Mouse (Mus musculus) right cerebral cortex, postnatal 10 days (tissue): ENCODE data around the gene Dhh.

Experiments used
- DNase-seq, 2 experiments: peaks; one replicate each; pipeline ENCODE4 v3.0.0; 2021; ENCODE audit warnings: low spot score in 2 of 2

Gene Dhh

GRCm38 (mm10) chr15:98916016-98916415, 17.7 kb upstream of the Dhh start:
- no peak for DNase-seq

- DNase-seq: no peak
Observed at GRCm38 (mm10) chr15:98914903-98915302, 16.6 kb upstream of the Dhh start.

DNA sequence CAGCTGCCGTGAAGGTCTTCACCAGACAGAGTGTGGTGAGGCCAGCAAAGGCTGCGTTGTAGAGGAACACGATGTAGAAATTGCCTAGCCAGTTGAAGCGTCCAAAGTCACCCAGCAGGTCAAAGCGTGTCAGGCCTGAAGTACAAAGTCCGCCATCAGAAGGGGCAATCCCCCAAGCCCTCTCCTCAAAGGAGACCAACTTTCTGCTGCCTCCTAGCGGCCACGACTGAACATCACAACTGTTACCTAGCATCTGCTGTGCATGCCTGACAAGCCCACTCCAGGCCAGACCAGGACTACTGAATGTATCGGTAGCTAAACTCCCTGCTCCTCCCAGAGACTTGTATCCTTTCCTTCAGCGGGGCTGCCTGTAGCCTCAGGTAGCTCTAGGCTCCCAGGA, 6.4 kb upstream of the Dhh start:
- DNase-seq: no peak

DNA sequence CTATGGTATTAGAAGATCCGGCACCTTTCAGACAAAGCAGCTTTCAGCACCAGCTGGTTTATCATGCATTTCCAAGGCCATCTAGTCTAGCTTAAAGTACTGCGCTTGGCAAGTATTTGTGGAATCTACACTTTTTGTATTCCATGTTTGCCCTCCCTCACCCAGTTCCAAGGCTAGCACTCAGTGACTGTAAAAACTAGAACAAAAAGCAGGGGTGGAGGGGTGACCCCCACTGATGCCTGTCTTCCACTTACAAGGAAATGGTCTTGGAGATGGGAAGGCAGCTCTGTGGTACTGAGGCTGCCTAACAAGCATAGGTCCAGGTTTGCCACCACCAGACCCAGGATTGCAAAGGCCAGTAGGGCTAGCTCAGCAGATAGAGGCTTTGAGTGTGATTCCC, 4.3 kb upstream of the Dhh start:
- DNase-seq: no peak

- no peak for DNase-seq
Observed at GRCm38 (mm10) chr15:98901530-98901929, 3.2 kb upstream of the Dhh start.

DNA sequence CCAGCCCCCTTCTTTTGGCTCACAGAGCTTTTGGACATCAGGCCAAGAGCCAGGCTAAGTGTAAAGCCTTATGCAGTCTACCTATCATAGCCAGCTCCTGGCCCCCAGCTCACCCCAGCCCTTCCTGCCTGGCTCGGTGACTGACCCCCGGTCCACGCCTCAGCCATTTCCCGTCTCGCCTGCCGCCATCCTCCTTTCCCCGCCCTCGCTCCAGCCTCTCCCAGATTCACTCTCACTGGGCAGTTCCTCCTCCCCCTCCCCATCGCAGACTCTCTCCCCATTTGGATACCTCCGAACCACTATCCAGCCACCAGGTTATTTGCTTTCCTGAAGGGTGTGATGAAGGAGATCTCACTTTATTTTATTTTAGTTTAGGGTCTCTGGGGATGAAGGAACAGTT, 845 bp downstream of the Dhh start:
- DNase-seq: no peak

DNA sequence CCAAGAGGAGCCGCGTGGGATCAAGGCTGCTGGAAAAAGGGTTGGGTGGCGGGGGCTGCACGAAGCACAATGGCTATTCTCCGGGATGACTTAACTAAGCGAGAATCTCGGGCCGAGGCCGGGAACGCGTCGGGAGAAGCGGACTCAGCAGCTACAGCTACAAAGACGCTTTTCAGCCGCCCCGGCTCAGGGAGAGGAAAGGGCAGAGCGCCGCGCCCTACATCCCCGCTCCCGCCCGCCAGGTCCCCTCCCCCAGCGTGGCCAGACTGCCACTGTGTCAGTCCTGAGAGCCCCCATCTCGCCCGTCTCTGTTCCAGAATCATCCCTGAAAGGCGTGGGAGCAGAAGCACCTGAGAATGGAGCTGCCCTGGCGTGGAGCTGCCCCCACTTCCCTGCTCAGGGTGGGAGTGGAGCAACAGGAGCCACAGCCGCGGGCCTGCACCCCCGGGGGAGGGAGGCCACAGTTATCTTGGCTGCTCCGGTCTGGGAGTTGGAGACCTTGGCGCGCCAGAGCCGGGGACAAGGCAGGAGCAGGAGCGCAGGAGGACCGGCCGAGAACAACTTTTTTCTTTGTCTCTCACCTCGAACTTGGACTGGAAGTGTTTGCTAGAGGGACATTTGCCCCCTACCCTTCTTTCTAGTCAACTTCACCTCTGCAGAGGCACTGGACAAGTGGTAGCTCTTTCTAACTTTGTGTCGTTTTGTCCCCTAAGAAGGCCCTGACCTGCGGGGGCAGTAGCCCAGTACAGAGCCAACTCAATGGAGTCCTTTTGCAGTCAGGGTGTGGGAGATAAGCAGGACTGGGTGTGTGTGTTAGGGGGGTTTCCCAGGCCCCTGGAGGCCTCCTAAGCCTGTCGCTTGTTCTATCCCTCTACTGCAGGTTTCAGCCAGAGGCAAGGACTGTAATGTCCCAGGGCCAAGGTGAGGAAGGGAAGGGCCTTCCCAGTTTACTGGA, 2.4 kb downstream of the Dhh start:
- DNase-seq: no peak

DNA sequence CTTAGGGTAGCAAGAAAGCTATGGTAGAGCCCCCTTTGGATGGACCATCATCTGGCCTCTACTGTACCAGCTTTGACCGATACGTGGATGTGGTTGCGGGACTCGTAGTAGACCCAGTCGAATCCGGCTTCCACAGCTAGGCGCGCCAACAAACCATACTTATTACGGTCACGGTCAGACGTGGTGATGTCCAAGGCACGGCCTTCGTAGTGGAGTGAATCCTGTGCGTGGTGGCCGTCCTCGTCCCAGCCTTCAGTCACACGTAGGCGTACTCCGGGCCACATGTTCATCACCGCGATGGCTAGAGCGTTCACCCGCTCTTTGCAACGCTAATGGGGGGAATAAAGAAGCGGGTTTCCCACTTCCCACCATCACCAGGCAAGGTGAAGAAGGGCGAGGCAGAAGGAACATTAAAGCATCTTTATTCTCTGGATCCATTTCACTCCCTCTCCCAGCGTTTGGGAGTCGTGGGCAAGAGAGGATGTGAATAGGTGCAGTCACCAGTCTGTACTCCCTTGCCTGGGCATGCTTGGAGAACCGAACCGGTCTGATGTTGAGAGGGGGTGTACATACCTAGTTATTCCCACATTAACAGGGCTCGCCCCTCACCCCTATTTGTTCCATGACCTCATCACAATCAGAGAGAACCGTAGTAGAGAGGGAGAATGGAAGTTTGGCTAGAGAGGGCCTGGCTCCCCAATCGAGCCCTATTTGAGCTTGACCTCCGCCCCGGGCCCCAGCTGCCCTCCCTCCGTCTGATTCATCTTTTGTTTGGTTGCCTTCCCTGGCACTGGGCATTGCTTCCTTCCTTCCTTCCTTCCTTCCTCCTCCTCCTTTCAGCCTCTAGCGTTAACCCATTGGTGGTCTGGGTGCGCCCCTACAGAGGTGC, 3.4 kb downstream of the Dhh start:
- DNase-seq: no peak

DNA sequence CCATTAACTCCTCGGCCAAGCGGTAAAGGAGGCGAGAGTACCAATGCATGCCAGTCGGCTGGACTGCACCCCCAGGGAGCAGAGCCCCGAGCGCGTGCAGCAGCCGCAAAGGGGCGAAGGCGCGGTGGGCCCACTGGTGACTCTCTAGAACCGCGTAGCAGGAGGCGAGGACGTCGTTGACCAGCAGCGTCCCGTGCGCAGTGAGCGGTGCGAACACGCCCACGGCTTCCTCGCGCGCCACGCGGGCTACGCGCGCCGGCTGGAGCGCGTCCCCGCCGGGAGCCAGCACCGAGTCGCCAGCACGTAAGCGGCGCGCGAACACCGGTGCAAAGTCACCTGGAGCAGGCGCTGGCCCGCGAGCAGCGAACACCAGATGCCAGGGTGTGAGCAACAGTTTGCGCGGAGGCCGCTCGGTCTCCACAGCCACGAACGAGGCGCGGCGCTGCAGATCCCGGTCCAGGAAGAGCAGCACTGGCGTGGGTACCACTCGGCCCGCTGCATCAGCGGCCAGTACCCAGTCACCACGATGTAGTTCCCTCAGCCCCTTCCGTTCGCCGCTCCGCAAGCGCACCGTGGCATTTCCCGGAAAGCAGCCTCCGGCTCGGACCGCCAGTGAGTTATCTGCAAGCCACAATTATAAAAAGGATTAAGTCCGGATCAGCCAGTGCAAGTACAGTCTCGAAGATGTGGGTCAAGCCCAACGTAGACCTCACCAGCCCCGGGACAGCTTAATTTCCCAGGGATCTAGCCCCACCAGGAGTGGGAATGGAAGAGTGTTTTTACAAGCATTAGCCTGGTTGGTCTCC, 4.2 kb downstream of the Dhh start, which contains the start of gene Rhebl1:
Rhebl1 (minus strand) TSS at position 601 of the 806 bp plus-strand sequence.
- peak in 1 of 2 experiments; percentile 50 for DNase-seq

GRCm38 (mm10) chr15:98893036-98893435, 5.3 kb downstream of the Dhh start:
- DNase-seq: no peak

DNA sequence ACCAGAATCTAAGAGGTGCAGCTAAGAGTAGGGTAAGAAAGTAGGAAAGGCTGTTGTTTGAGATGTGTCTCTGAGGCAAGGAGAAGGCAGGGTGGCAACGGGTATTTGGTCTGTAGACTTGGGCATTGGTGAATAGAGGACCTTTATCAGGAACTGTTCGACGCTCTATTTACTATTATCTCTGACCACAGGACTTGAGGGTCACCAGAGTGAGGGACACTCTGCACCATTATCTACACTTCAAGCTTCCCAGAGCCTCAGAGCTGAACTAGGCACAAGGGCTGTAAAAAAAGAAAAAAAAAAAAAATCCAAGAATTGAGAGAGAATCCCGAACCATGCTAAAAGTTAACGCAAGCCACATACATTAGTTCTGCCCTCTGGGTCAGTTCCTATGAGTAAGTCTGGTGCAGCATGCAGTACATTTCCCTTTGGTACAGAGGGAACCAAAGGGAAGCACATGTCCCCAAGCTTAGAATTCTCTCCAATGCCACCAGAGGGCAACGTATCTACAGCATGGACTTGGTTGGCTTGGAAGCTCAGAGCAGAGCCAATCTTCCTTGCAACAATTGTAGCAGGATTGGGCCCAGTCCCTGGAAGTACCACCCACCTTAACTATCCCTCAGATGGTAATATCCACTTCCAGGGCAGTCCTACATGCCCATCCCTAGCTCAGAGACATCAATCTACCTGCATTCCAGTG, 6.3 kb downstream of the Dhh start:
- peak; percentile 80 to 82 for DNase-seq

GRCm38 (mm10) chr15:98891198-98891742, 7.1 kb downstream of the Dhh start:
- DNase-seq: peak in 1 of 2 experiments; percentile 47

GRCm38 (mm10) chr15:98887526-98887925, 10.8 kb downstream of the Dhh start:
- DNase-seq: no peak

DNA sequence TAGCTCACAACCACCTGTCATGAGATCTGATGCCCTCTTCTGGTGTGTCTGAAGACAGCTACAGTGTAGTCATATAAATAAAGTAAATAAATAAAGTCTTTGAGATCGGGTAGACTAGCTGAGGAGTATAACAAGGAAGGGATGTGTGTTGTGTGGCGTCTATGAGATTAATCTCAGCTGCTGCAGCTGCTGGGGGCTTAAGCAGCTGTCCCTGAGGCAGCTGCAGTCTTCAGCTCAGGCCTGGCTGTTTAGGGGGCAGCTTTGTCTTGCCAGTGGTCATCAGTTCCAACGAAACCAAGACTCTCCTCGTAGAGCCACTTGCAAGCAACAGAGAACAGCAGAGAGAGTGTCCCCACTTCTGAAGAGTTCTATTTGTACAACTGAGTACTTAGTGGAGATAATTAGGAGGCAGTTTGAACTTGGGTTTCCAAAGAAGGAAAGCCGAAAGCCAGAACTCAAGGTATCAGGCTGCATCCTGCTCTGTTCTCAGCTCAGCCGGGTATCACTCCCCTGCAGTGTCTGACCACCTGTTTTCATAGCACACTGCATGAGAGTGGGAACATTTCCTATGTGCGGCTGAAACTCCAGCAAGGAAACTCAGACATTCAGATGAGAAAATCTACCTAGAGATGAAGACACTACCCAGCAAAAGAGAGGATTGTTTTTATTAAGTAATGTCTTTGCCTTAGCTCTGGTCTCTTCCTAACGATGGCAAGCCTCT, 11.5 kb downstream of the Dhh start:
- no peak for DNase-seq

DNA sequence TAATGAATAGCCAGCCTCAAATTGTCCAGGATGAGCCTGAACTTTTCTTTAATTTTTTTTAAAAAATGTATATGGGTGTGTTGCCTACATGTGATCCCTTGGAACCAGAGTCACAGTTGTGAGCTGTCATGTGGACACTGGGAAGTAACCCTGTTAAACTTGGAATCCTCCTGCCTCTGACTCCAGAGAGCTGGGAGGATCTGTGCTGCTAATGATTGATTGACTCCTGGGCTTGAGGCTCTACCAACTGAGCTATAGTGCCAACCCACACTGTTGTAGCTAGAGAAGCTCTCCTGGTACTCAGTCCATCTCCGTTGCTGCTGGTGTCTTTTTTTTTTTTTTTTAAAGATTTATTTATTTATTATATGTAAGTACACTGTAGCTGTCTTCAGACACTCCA, 14.2 kb downstream of the Dhh start:
- DNase-seq: no peak

GRCm38 (mm10) chr15:98883661-98884060, 14.7 kb downstream of the Dhh start:
- DNase-seq: no peak

- no peak for DNase-seq
Observed at GRCm38 (mm10) chr15:98881656-98882008, 16.7 kb downstream of the Dhh start.

DNA sequence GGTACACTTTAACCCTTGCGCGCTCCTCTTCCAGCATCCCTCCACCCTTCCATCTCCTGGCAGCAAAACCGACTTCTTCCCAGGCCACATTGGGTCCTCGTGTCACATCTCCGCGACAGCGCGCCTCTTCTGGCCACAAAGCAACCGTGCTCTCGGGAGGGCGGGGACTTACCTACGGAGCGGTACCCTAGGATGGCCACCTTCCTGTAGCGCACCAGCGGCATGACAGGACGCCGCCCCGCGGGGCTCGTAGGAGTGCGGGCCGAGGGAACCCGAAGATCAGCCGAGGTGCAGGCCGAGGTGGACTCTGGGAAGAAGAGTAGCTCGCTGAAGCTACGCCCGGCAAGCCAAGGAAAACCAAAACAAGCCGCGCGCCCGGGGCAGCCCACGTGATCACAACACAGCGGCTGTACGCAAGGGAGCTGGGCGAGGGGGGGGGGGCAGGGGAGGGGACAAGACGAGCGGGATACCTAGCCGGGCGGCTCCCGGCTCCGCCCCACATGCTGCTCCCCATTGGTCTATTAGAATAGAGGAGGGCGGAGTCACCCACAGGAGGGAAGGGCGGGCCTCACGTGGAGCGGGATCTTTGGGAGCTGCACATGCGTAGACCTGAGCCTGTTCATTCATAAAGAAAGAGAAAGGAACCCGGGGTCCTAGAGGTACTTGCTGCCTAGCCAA, 17.2 kb downstream of the Dhh start:
- peak; percentile 93 to 96 for DNase-seq

- peak; percentile 59 to 63 for DNase-seq
Observed at GRCm38 (mm10) chr15:98877331-98877730, 21.0 kb downstream of the Dhh start.
